Mouse (Mus musculus) embryonic fibroblast, embryonic 13.5 days (primary cell): Measurements from ENCODE around the gene Tmem243.

Source experiments
- CTCF ChIP-seq: IDR thresholded peaks from 2 replicates; pipeline ENCODE4 v1.5.1; 2011; ENCODE audit warnings: mild to moderate bottlenecking, control low read depth, low read length, moderate library complexity, borderline replicate concordance; ENCODE audit not compliant: insufficient read depth
- POLR2A ChIP-seq: IDR thresholded peaks from 2 replicates; pipeline ENCODE4 v1.6.1; 2011; ENCODE audit warnings: low read depth, mild to moderate bottlenecking, control low read depth, low read length, moderate library complexity

- TF ChIP-seq CTCF (no peak), POLR2A (no peak)
Measured at GRCm38 (mm10) chr5:9107296-9108089, 7.0 kb downstream of the Tmem243 start.
